Mouse (Mus musculus): ENCODE measurements at regions not wholly inside any gene's neighbourhood (a gene's known extent, or its start where the extent isn't known, plus 50 kb on each side); places are given as distances from the start of the nearest gene placed in this dataset.
"Not testable (repeated sequence)": the region's sequence is repeated elsewhere in the genome, so short reads cannot be mapped to it uniquely, and the experiment has no call there.

GRCm38 (mm10) chr14:17057355-17057754, 238.4 kb upstream of the Rarb start:
- no peak for DNase-seq (ENCODE audit: low spot score)

DNA sequence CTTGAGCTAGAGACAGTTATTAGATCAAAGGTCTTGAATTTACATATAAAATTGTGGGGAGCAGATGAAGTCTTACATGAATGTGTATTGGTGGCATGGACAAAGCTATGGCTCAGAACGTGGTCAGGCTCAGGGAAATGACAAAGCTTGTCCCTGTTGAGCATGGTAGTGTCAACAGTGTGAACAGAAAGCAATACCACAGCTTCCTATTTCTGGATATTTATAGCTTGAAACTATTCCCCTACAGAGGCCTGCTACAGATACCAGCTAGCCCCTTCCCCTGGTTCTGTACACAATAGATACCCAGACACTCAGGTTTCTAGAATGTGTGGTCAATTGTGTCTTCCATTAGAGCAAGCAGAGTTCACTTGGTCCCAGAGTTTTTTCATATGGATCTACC, 236.8 kb upstream of the Rarb start:
- DNase-seq (ENCODE audit: low spot score), result no peak

DNA sequence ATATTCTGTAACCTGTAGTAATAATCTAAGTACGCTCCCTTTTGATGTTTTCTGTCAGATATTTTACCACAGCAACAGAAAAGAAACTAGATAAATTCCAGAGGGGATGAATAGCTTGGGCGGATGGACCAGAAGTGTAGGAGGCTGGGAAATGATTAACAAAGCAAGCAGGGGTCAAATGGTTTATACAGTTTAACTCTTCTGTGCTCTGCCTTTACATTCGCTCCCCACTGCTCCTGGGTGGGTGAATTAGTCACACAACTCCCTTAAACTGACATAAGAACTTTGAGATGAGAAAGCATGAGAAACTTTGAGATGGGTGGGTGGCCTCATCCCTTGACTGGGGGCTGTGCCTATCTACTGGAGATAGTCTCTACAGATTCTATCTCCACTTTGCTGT, 235.4 kb upstream of the Rarb start:
- DNase-seq (ENCODE audit: low spot score), result no peak

DNA sequence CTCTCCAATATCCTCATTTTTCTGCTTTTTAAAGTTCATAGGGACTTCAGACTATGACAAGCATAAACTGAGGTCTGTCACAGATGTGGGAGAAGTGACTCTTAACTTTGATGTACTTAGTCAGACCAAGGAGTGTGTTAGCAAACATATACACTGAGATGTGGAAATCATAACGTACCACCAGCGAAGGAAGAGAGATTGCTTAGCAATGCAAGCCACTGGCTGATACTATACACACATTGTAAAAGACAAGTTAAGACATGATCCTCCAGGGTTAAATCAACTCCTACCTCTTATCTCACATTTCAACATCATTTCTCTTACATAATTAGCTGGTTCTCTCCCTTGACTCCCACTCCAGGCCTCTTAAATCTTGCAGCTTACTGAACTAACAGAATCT, 227.9 kb upstream of the Rarb start:
- no peak for DNase-seq (ENCODE audit: low spot score)

DNA sequence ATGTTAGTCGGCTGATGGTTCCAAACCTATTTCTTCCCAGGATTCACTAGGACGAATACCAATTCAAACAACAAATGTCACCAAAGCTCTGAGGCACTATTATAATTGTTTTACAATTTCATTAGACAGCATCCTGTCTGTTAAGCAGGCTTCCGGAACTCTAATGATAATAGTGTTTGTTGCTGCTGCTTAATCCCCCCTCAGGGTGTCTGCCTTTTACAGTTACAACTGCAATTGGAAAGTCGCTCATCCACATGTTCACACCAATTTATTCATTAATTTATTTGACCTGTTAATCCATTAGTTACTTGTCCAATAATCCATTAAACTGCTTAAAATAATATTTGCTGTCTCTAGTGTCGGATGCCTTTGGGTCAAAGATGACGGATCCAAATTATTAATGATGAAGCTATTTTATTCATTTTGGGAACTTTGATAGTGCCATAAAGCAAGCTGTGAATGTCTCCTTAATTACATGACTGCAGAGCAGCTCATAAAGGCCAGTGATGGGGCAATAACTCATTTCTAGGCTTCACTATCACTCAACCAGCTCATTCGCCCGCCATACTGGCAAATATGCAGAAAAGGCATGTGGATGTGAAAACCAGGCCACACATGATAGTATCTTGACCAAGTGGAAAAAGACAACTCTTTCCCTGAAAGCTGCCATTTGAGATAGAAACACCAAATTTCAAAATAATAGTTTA, 226.6 kb upstream of the Rarb start:
- no peak for DNase-seq (ENCODE audit: low spot score)

DNA sequence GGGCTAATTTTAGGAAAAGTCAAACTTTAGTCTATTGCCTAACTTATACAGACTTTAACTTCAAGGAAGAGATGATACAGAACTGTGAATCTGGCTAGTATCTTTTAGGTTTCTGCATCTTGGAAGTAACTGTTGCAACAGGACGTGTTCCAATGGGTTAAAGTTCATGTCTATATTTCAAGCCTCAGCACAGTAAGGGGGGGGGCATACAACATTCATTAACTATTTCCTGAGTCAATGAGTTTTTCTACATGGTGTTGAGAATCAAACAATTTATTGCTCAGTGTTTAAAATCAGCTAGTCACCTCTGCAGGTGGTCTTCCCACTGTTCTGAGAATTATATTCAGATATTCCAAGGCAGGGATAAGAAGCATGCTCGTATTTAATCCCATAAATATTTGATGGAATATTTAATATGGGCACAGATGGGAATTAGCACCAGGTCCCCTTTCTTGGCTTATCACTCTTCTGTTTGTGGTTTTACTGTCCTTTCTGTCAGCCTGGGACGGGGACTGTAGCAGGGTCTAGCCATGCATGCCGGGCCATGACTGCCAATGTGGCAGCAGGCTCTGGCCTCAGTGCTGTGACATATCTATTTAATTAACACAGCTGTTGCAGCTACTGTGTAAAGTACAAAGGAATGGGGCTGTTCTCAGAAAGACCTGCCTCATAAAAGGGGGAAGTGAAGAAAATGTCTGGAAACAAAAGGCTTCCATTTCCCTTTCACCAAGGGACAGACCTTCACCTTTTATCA, 201.8 kb upstream of the Rarb start:
- no peak for DNase-seq (ENCODE audit: low spot score)

GRCm38 (mm10) chr14:17012931-17013330, 194.0 kb upstream of the Rarb start:
- DNase-seq (ENCODE audit: low spot score), result no peak

DNA sequence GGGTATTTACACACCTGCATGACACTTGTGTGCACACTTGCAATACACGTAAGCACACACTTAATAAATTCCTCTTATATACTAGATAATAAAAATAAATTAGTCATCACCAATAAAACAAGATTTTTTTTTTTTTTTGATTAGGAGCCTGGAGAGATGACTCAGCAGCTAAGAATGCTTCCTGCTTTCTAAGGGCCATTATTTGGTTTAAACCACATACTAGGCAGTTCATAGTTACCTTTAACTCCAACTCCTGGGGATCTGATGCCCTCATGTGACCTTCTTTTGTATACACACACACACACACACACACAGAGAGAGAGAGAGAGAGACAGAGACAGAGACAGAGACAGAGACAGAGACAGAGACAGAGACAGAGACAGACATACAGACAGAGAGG, 193.2 kb upstream of the Rarb start:
- no peak for DNase-seq (ENCODE audit: low spot score)

DNA sequence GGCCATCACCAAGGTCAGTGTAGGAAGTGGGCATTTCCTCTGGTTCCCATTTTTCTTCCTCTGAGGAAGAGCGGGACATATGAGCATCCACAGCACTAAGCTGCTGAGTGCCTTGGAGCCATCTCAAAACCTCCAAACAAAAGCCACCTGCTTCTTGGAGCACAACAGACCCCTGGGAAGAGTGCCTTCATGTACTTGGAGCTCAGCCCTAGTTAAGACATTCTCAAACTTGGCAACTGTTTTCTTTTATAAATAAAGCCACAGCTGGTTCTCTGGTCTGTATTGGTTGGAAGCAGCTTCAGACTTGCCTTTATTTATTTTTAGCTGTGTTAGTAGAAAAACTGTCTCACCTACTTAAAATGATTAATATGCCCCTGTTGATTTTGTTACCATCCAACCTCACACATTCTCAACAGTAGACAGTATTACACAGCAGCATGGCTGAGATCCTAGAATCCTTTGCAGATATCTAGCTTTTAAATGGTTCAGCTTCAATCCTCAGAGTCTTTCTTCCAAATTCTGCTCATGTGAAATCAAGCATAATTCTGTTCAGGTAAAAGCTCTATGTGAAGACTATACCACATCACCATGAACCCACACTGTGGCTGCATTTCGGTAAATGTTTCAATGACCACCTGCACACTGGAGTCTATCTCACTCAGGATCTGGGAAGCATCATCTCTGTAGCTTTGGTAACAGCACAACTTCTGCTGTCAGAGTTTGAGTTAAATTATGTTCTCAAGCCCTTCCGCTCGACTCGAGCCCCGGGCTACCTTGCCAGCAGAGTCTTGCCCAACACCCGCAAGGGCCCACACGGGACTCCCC, 186.4 kb upstream of the Rarb start:
- DNase-seq (ENCODE audit: low spot score), result peak; percentile 7

DNA sequence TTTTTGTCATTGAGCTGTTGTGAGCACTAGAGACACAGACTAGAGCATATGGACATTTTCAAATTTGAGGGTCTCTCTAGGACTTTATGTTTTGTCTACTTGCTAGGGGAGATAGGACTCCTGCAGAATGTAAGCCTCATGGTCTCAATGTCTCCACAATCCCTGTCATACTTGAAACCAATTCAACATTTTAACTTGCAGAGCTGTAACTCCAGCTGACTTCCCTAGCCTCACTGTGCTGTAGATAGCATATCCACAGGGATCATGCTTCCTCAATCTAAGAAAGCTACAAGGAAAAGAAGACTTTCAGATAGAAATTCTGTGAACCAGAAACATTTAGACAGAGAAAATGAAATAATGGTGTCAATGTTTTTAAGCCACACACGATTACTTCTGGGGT, 185.8 kb upstream of the Rarb start:
- no peak for DNase-seq (ENCODE audit: low spot score)

DNA sequence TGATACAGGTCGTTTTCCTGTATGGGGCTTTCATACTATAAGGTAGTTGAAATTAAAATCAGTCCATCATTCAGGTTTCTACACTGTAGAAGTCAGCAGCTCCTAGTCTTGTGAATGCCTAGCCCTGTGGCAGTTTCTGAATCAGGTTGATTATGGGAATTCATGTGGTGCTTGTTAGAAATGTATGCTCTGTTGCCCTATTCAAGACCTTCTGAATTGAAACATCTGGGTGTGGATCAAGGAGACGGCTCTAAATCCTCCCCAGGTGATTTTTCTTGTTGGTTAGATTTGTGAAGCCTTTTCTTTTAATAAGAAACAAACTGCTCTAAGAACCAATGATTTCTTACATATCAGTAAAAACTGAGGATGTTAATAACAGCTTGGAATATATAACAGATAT, 177.8 kb upstream of the Rarb start:
- DNase-seq (ENCODE audit: low spot score), result no peak

GRCm38 (mm10) chr14:16970911-16971310, 152.0 kb upstream of the Rarb start:
- not testable (repeated sequence) for DNase-seq (ENCODE audit: low spot score)

DNA sequence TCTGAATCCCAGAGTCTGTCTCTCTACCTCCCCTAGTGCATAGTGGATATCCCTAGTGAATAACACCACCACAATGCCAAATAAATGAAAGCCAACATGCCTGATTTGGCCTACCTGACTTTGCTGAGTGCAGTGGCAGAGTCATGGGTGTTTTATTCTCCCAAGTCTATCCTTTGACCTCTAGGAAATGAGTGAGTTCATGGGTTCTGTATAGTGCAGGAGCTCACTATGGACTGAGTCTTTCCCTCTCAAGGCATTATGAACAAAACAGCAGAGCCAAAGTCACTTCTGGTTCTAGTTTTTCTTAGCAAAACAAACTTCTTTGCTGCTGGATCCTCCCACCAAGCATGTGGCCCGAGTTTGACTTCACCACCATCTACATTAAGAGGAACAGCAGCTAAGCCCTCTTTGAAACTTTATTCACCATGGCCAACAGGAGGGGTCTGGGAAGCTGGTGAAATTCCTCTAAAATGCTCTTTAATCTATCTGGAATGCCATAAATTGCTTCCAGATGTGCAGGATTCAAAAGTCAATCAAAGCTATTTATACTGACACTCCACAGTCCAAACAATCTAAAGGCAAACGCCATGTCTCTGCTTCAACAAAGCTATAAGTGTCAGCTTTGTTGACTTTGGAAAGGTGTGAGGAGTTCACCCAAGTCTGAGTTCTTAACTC, 145.9 kb upstream of the Rarb start:
- no peak for DNase-seq (ENCODE audit: low spot score)

DNA sequence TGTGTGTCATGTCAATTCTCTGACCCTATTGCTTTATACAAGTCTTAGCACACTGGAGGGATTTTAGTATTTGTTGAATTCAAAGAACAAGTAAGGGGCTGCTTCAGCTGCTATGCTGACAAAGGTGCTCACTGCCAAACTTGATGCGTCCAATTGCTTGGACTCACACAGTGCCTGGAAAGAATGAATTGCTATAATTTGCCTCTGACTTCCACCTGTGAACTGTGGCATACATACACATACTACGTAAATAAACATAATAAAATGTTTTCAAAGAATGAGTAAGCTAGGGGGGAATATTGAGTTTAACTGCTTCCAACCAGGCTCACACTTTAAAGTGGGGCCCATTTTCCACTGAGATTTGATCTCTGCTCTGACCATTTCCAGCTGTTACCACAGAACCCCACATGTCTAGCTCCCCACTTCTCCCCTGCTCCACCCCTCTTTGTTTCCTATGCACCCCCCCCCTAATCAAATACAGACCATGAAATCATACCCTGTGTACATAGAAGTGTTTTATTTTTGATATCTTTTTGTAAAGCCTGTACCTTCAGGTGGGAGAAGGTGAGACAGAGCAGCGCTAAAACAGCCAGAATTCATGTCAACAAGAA, 143.4 kb upstream of the Rarb start:
- no peak for DNase-seq (ENCODE audit: low spot score)

DNA sequence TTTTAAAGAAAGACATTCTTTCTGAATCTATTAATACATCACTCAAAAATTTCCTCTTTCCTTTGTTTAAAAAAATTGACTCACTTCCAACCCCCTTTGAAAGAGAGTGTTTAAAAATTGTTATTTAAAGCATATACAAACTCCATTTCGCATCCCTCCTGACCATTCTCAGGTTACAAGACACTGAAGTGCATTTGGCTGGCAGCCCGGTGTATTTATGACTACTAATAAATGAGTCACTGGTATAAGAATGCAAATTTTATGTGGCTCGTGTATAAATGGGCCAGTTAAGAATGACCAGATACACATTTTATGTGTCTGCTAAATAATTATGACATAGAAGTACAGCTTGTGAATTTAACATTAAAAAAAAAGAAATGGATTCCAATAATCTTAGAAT, 138.8 kb upstream of the Rarb start:
- DNase-seq (ENCODE audit: low spot score), result peak; percentile 9

DNA sequence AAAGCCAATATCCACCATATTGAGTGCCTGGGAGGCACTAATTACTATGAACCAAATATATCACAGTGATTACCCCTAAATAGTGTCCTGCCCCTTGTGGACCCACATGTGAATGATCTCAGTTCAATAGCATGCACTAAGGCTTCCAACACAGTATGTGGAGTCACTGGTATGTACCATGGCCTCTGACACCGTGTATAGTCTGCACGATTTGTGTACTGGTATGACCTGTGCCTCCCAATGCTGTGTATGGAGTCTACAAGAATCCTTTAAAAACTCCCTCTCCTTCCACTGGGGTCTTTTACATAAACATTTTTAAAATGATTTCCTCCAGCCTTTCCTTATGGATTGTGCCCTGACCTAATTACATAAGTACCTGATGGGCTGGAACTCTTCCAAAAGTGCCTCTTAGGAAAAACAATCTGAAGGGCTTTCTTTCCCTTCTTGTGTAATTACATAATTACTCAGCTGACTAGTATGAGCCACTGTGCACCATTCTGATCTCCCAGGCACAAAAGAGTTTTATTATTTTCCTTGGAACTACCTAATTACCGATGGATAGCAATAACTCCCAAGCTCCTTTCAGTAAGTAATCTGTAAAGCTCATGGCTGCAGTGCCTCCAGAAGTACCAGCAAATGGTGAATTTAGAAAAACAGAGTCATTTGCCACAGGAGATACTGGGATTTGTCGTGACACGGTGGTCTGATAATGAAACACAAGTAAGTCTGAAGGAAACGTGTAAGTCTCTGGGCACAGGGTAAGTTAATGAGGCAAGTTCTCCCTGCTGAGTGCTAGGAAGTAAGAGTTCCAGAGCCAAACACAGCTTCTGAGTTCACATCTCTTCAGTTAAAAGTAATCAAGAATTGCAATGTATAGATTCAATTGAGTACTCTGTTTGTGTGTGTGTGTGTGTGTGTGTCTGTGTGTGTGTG, 135.8 kb upstream of the Rarb start:
- no peak for DNase-seq (ENCODE audit: low spot score)

GRCm38 (mm10) chr14:16948736-16949135, 129.8 kb upstream of the Rarb start:
- DNase-seq (ENCODE audit: low spot score), result no peak

DNA sequence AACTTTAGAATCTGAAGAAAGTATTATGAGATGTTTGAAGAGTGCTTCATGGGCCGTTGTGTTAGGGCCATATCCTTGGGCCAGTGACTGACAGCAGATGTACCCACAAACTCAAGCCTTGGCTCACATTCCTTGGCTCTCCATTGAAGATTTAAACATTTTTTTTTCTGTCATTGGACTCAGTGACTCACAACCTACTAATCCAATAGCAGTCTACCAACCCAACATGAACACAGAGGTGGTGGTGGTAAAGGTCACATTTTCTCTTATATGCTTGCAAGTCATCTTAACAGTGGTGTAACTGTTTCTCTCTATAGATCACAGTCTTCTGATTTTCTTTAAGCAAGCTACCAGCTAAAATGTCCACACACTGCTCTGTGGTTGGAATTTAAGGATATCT, 125.5 kb upstream of the Rarb start:
- DNase-seq (ENCODE audit: low spot score), result no peak

DNA sequence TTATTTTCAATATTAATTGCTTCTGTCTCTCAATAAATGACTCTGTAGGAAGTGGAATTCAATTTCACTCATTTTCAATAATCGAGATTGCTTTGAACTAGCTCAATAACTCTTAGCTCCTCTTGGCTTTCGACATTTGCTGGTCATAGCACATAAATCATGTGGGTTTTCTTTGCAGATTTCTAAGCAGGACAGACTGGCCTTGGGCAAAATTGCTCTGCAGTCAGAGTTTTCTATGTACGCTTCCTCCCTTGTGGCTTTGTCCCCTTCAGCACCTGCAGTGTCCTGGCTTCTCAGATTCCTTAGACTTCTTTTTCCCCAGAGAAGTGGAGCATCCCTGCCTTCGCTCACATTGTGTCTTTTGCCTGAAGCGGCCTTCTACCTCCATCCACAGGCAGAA, 124.6 kb upstream of the Rarb start:
- no peak for DNase-seq (ENCODE audit: low spot score)

DNA sequence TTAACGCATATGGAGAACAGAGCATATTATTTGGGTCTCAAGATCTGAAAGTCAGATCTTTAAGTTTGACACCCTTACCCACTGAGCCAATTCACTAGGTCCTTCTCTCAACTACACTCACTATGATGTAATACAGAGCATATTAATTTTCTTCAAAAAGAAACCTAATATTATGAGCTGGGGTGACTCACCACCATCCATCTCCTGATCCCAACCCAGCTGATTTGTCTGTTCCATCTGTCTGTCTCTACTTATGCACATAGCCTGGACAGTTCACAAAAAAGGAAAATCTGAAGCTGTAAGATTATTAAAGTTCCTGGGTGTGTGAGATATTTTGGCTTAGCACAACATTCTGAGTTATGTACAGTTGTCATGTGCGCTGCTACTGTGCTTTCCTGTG, 108.2 kb upstream of the Rarb start:
- DNase-seq (ENCODE audit: low spot score), result no peak
